Mouse (Mus musculus) spleen, adult 2 months (tissue): ENCODE results near the gene Pde4c. TPM values are rescaled to one million over a fixed set of nuclear protein-coding genes. Genes with fewer than 3 reads are reported as not detected.

Experiments
- DNase-seq, 2 experiments: peaks; one replicate each; pipeline versions ENCODE4 v3.0.0 to v3.0.0-alpha.2; 2012 to 2021; ENCODE audit warnings: low spot score in 2 of 2, low read depth in 1 of 2
- H3K27ac ChIP-seq: fragments of 200-500 bp; 2 replicates; pipeline ENCODE4 v1.5.1; 2012; ENCODE audit warnings: low read length, inconsistent platforms; ENCODE audit not compliant: insufficient read depth
- H3K27me3 ChIP-seq: fragments of 200-500 bp; 2 replicates; pipeline ENCODE4 v1.6.1; 2012; ENCODE audit warnings: mild to moderate bottlenecking, moderate library complexity, low read length, inconsistent platforms; ENCODE audit not compliant: control insufficient read depth, insufficient read depth
- H3K36me3 ChIP-seq: fragments of 200-500 bp; 2 replicates; pipeline ENCODE4 v1.6.1; 2012; ENCODE audit warnings: mild to moderate bottlenecking, low read length, inconsistent platforms; ENCODE audit not compliant: control insufficient read depth, insufficient read depth
- H3K4me1 ChIP-seq: fragments of 200-500 bp; 2 replicates; pipeline ENCODE4 v1.6.1; 2011; ENCODE audit warnings: inconsistent platforms; ENCODE audit not compliant: control insufficient read depth, insufficient read depth, insufficient read length
- H3K4me3 ChIP-seq: fragments of 200-500 bp; 2 replicates; pipeline ENCODE4 v1.5.1; 2011; ENCODE audit warnings: mild to moderate bottlenecking, inconsistent platforms; ENCODE audit not compliant: insufficient read depth, insufficient read length; ENCODE audit errors: extremely low read depth
- CTCF ChIP-seq: fragments of 200-500 bp; IDR thresholded peaks from 2 replicates; pipeline ENCODE4 v1.5.1; 2011; ENCODE audit warnings: mild to moderate bottlenecking, inconsistent platforms; ENCODE audit not compliant: insufficient read depth, insufficient read length, insufficient replicate concordance; ENCODE audit errors: extremely low read depth
- POLR2A ChIP-seq: fragments of 200-500 bp; IDR thresholded peaks from 2 replicates; pipeline ENCODE4 v1.6.1; 2011; ENCODE audit warnings: low read depth, low read length, inconsistent platforms
- WGBS: fragments of 180-500 bp; shearing (Covaris S2); methylation state at CpG from one replicate; pipeline ENCODE4 v1.1.7; 2018; 5-methylcytosine and 5-hydroxymethylcytosine counted together
- polyA plus RNA-seq: library from polyadenylated mRNA; depleted of rRNA; stranded (reverse); fragments of >200 nt; gene quantifications from 2 replicates; pipeline ENCODE4 v1.2.3, GENCODE M21; 2012

The Pde4c gene
- polyA plus RNA-seq, 1 experiment, result 2.8 TPM

GRCm38 (mm10) chr8:70743656-70744590, 20.4 kb downstream of the Pde4c start:
- 4% methylated on average over 48 of the region's 48 CpGs for WGBS
- TF ChIP-seq POLR2A (no peak), CTCF (no peak)
- Histone ChIP-seq H3K36me3 (no peaks in the 10 kb centered on the region), H3K4me3 (peak overlapping the region; percentile 52), H3K27ac (no peak overlapping the region), H3K4me1 (peaks cover 11% of the 10 kb centered on the region; the same call in 1 of the 2 replicates), H3K27me3 (peaks cover 4% of the 10 kb centered on the region)
- peak in 1 of 2 experiments; percentile 18 for DNase-seq

DNA sequence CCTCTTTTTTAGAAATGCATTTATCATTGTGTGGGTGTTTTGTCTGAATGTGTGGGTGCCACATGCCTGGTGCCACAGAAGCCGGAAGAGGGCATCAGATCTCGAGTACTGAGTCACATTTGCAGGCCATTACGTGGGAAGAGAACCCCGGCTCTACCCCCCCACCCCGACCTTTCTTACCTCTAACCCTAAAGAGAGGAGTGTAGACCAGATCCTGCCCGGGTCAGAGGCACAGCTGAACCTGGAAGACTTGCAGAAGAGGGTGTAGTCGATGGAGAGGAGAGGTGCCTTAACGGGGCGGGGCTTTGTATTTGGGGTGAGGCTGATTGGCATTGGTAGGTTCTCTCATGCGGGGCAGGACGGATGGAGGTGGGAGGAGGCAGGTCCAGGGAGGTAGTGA, 21.3 kb downstream of the Pde4c start:
- no peak overlapping the region for H3K4me3 ChIP-seq
- DNase-seq, result peak in 1 of 2 experiments; percentile 15
- no peak overlapping the region for H3K27ac ChIP-seq
- no peaks in the 10 kb centered on the region for H3K36me3 ChIP-seq
- 40% methylated on average over 11 of the region's 11 CpGs for WGBS
- peaks cover 11% of the 10 kb centered on the region; the same call in 1 of the 2 replicates for H3K4me1 ChIP-seq
- TF ChIP-seq POLR2A, result no peak
- TF ChIP-seq CTCF, result no peak
- H3K27me3 ChIP-seq, result peaks cover 4% of the 10 kb centered on the region

DNA sequence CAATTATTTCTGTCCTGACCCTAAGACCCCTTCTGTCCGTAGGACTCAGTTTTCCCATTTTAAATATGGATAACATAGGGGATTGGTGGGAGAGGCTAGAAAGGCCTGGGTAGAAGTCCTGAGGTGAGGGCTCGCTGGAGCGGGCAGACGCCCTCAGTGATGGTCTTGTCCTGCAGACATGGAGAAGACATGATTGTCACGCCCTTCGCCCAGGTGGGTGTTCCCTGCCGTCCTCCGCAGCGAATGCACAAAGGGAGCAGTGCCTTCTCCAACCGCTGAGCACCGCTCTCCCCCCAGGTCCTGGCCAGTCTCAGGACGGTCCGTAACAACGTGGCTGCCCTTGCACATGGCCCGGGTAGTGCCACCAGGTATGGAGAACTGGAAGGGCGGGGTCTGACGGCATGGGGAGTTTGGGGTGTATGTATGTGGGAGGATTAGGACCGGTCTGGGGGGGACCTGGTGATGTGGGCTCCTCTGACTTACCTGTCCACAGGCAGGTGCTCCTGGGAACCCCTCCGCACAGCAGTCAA, 22.2 kb downstream of the Pde4c start:
- Histone ChIP-seq H3K27me3 (peaks cover 4% of the 10 kb centered on the region), H3K27ac (no peak overlapping the region), H3K4me1 (peaks cover 11% of the 10 kb centered on the region; the same call in 1 of the 2 replicates), H3K4me3 (no peak overlapping the region), H3K36me3 (no peaks in the 10 kb centered on the region)
- 74% methylated on average over 19 of the region's 19 CpGs for whole genome bisulfite sequencing
- no peak for TF ChIP-seq CTCF
- TF ChIP-seq POLR2A, result no peak
- DNase-seq, result peak in 1 of 2 experiments; percentile 2

DNA sequence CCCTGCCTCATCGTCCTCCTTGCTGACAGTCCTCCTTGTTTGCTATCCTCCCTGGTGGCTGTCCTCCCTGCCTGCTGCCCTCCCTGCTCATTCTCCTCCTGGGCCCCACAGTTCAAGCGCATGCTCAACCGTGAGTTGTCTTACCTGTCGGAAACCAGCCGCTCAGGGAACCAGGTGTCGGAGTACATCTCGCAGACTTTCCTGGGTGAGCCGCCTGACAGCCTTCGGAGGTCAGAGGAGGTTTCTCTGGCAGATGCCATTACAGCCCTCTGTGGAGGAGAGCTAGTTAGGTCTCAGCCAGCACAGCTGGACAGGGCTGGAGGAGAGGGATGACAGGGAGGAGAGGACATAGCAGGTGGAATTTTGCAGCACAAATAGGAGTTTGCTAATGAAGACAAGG, 23.2 kb downstream of the Pde4c start:
- no peaks in the 10 kb centered on the region for H3K36me3 ChIP-seq
- peaks cover 11% of the 10 kb centered on the region; the same call in 1 of the 2 replicates for H3K4me1 ChIP-seq
- TF ChIP-seq POLR2A, result no peak
- TF ChIP-seq CTCF, result no peak
- DNase-seq, result peak in 1 of 2 experiments; percentile 2
- no peak overlapping the region for H3K4me3 ChIP-seq
- no peak overlapping the region for H3K27ac ChIP-seq
- peaks cover 4% of the 10 kb centered on the region for H3K27me3 ChIP-seq
- whole genome bisulfite sequencing, result 87% methylated on average over 9 of the region's 9 CpGs

DNA sequence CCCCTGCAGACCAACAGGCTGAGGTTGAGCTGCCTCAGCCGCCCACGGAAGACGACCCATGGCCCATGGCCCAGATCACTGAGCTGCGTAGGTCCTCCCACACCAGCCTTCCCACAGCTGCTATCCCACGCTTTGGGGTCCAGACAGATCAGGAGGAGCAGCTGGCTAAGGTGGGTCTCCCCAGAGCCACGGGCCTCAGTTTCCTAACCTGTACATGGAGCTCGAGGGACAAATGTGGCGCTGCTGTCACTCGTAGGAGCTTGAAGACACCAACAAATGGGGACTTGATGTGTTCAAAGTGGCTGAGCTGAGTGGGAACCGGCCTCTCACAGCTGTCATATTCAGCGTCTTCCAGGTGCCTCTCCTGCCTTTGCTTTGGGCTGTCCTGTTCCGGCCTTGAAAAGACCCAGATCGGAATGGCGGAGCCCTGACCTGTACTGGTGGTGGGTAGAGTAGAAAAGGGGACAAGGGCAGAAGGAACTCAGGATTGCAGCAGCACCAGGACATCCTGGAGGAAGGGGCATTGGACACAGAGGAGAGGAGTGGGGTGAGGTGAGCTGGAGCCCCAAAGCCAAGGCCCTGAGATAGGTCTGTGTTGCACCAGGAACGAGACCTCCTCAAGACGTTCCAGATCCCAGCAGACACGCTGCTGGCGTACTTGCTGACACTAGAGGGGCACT, 23.8 kb downstream of the Pde4c start:
- WGBS, result 88% methylated on average over 18 of the region's 18 CpGs
- DNase-seq, result peak in 1 of 2 experiments; percentile 2
- Histone ChIP-seq H3K36me3 (no peaks in the 10 kb centered on the region), H3K4me3 (no peak overlapping the region), H3K4me1 (peaks cover 11% of the 10 kb centered on the region; the same call in 1 of the 2 replicates), H3K27me3 (peaks cover 4% of the 10 kb centered on the region), H3K27ac (no peak overlapping the region)
- TF ChIP-seq POLR2A (no peak), CTCF (no peak)

GRCm38 (mm10) chr8:70748246-70749096, 25.0 kb downstream of the Pde4c start:
- WGBS, result 89% methylated on average over 23 of the region's 23 CpGs
- Histone ChIP-seq H3K27me3 (peaks cover 2% of the 10 kb centered on the region; the same call in 1 of the 2 replicates), H3K4me3 (no peak overlapping the region), H3K27ac (no peak overlapping the region), H3K4me1 (peaks cover 15% of the 10 kb centered on the region; the same call in 1 of the 2 replicates), H3K36me3 (no peaks in the 10 kb centered on the region)
- peak in 1 of 2 experiments; percentile 2 for DNase-seq
- TF ChIP-seq CTCF (no peak), POLR2A (no peak)
